Mouse (Mus musculus) lung, embryonic 14.5 days (tissue): Measurements from ENCODE around the gene Naa50. TPM values are rescaled to one million over a fixed set of nuclear protein-coding genes. Genes with fewer than 3 reads are reported as not detected.

Experiments
- ATAC-seq: fragments of 200-750 bp; cut with Nextera tagmentation; 2 replicates; pipeline ENCODE4 v1.8.0; 2017; ENCODE audit warnings: mild to moderate bottlenecking, moderate TSS enrichment, moderate library complexity; ENCODE audit not compliant: insufficient read depth
- DNase-seq: peaks from one replicate; pipeline ENCODE4 v3.0.0-alpha.2; 2015
- H3K27ac ChIP-seq: fragments of 300-500 bp; sonication (generic); 2 replicates; pipeline ENCODE4 v1.5.1; 2014; ENCODE audit warnings: low read depth, mild to moderate bottlenecking, moderate library complexity
- H3K27me3 ChIP-seq: fragments of 300-500 bp; sonication (generic); 2 replicates; pipeline ENCODE4 v1.6.1; 2014; ENCODE audit warnings: low read length, control low read depth; ENCODE audit not compliant: insufficient read depth
- H3K36me3 ChIP-seq: fragments of 300-500 bp; sonication (generic); 2 replicates; pipeline ENCODE4 v1.6.1; 2014; ENCODE audit warnings: control low read depth; ENCODE audit not compliant: insufficient read depth
- H3K4me1 ChIP-seq: fragments of 300-500 bp; sonication (generic); 2 replicates; pipeline ENCODE4 v1.6.1; 2014; ENCODE audit warnings: antibody characterized with exemption, control low read depth; ENCODE audit not compliant: insufficient read depth
- H3K4me2 ChIP-seq: fragments of 300-500 bp; sonication (generic); 2 replicates; pipeline ENCODE4 v1.6.1; 2014; ENCODE audit warnings: mild to moderate bottlenecking
- H3K4me3 ChIP-seq: fragments of 300-500 bp; sonication (generic); 2 replicates; pipeline ENCODE4 v1.5.1; 2014; ENCODE audit warnings: low read depth, low read length
- H3K9ac ChIP-seq: fragments of 300-500 bp; sonication (generic); 2 replicates; pipeline ENCODE4 v1.6.1; 2014
- H3K9me3 ChIP-seq: fragments of 300-500 bp; sonication (generic); 2 replicates; pipeline ENCODE4 v1.6.1; 2016; ENCODE audit warnings: low read depth, low read length, control low read depth
- CTCF ChIP-seq: IDR thresholded peaks from 2 replicates; pipeline ENCODE4 v1.5.1; 2016; ENCODE audit warnings: antibody characterized with exemption, low read depth
- WGBS: fragments of 180-500 bp; shearing (Covaris S2); extraction: QIAGEN DNeasy Blood & Tissue Kit; methylation state at CpG from one replicate; pipeline ENCODE4 v1.1.7; 2014; 5-methylcytosine and 5-hydroxymethylcytosine counted together
- polyA plus RNA-seq: library from polyadenylated mRNA; unstranded; fragments of >200 nt; fragmentation: Nextera tagmentation; extraction: Ambion mirVana; gene quantifications from 2 replicates; pipeline ENCODE4 v1.2.1, GENCODE M21; 2014

Gene Naa50
- polyA plus RNA-seq, 1 experiment from 2014 or later: 82.6 TPM

GRCm38 (mm10) chr16:44182597-44182996, 43.0 kb downstream of the Naa50 start:
- 95% methylated on average over 1 of the region's 1 CpGs for WGBS
- TF ChIP-seq CTCF: no peak
- Histone ChIP-seq H3K4me2 (no peak overlapping the region), H3K9me3 (no peaks in the 10 kb centered on the region), H3K4me3 (no peak overlapping the region), H3K36me3 (no peaks in the 10 kb centered on the region), H3K27me3 (no peaks in the 10 kb centered on the region), H3K4me1 (no peaks in the 10 kb centered on the region), H3K27ac (no peak overlapping the region), H3K9ac (no peak overlapping the region)
- ATAC-seq (no peak), DNase-seq (no peak)

DNA sequence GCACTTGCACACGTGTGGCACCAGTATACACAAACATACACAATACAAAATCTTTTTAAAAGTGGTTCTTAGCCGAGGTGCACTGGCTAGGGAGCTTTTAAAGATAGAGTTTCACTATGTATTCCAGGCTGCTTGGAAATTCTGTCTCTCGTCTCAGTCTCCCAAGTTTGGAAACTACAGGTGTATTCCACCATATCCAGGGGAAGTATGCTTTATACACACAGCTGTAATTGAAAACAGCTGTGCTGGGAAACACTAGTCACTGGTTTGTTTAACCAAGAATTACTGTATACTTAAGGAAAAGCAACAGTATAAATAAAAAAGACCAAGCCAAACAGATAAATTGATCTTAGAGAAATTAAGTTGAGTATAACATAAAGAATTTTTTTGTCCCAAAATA, 45.1 kb downstream of the Naa50 start:
- no peak overlapping the region for H3K4me3 ChIP-seq
- ATAC-seq (no peak), DNase-seq (no peak)
- no peaks in the 10 kb centered on the region for H3K27me3 ChIP-seq
- no peaks in the 10 kb centered on the region for H3K4me1 ChIP-seq
- H3K9me3 ChIP-seq: no peaks in the 10 kb centered on the region
- H3K9ac ChIP-seq: no peak overlapping the region
- no peak overlapping the region for H3K27ac ChIP-seq
- H3K4me2 ChIP-seq: no peak overlapping the region
- no peak for TF ChIP-seq CTCF
- 67% methylated on average over 3 of the region's 3 CpGs for WGBS
- H3K36me3 ChIP-seq: 0 out of 2 replicates have a peak, but pooled peaks cover 4% of the 10 kb centered on the region

GRCm38 (mm10) chr16:44187172-44187571, 47.5 kb downstream of the Naa50 start:
- Histone ChIP-seq H3K36me3 (0 out of 2 replicates have a peak, but pooled peaks cover 9% of the 10 kb centered on the region), H3K9ac (no peak overlapping the region), H3K27ac (no peak overlapping the region), H3K4me1 (no peaks in the 10 kb centered on the region), H3K4me2 (no peak overlapping the region), H3K4me3 (no peak overlapping the region), H3K9me3 (no peaks in the 10 kb centered on the region), H3K27me3 (no peaks in the 10 kb centered on the region)
- no peak for TF ChIP-seq CTCF
- ATAC-seq: no peak
- DNase-seq: no peak
- 82% methylated on average over 4 of the region's 4 CpGs for WGBS

- DNase-seq (no peak), ATAC-seq (no peak)
- no peak overlapping the region for H3K4me2 ChIP-seq
- H3K27ac ChIP-seq: no peak overlapping the region
- H3K27me3 ChIP-seq: no peaks in the 10 kb centered on the region
- no peaks in the 10 kb centered on the region for H3K9me3 ChIP-seq
- no peak overlapping the region for H3K9ac ChIP-seq
- TF ChIP-seq CTCF: no peak
- H3K4me1 ChIP-seq: no peaks in the 10 kb centered on the region
- H3K36me3 ChIP-seq: 0 out of 2 replicates have a peak, but pooled peaks cover 9% of the 10 kb centered on the region
- WGBS: 87% methylated on average over 3 of the region's 3 CpGs
- no peak overlapping the region for H3K4me3 ChIP-seq
These were observed 49.1 kb downstream of the Naa50 start for GRCm38 (mm10) chr16:44188766-44189165.

DNA sequence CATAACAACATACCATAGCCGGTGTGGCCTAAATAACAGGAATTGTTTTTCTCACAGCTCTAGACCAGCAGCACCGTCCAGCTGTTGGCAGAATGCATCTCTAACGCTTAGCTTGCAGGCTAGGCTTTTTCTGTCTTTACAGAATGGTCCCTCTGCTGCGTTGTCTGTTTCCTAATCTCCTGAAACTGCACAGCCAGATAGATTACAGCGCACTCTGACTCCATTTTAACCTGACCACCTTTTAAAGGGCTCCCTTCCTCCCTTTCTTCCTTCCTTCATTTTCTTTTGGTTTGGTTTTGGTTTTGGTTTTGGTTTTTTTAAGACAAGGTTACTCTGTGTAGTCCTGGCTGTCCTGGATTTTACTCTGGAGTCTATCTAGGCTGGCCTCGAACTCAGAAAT, 50.4 kb downstream of the Naa50 start:
- H3K4me3 ChIP-seq: no peak overlapping the region
- no peak overlapping the region for H3K4me2 ChIP-seq
- WGBS: 80% methylated on average over 6 of the region's 6 CpGs
- TF ChIP-seq CTCF: no peak
- no peak overlapping the region for H3K27ac ChIP-seq
- 0 out of 2 replicates have a peak, but pooled peaks cover 9% of the 10 kb centered on the region for H3K36me3 ChIP-seq
- DNase-seq (no peak), ATAC-seq (no peak)
- H3K9me3 ChIP-seq: no peaks in the 10 kb centered on the region
- H3K4me1 ChIP-seq: no peaks in the 10 kb centered on the region
- H3K27me3 ChIP-seq: no peaks in the 10 kb centered on the region
- H3K9ac ChIP-seq: no peak overlapping the region

DNA sequence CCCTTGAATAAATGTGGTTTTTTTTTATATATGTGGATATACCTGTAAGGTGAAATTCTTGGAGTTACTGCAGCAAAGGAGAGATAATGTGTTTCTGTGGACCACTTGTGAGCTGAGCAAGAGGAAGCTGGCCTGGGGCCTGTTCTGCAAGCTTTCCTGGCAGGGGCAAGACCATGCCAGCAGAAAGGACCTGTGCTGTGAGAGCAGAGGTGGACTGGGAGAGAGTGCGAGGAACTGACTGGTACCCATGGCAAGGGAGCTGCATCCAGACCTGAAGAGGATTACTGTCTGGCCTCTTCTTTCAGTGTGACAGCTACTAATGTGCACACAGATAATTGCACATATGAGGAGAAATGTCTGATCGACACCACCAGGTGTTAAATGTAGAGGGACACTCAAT, 51.3 kb downstream of the Naa50 start:
- no peak for TF ChIP-seq CTCF
- no peak overlapping the region for H3K4me3 ChIP-seq
- no peaks in the 10 kb centered on the region for H3K9me3 ChIP-seq
- 0 out of 2 replicates have a peak, but pooled peaks cover 9% of the 10 kb centered on the region for H3K36me3 ChIP-seq
- DNase-seq (no peak), ATAC-seq (no peak)
- H3K4me2 ChIP-seq: no peak overlapping the region
- H3K27me3 ChIP-seq: no peaks in the 10 kb centered on the region
- H3K4me1 ChIP-seq: no peaks in the 10 kb centered on the region
- H3K9ac ChIP-seq: no peak overlapping the region
- no peak overlapping the region for H3K27ac ChIP-seq
- WGBS: 71% methylated on average over 2 of the region's 2 CpGs

DNA sequence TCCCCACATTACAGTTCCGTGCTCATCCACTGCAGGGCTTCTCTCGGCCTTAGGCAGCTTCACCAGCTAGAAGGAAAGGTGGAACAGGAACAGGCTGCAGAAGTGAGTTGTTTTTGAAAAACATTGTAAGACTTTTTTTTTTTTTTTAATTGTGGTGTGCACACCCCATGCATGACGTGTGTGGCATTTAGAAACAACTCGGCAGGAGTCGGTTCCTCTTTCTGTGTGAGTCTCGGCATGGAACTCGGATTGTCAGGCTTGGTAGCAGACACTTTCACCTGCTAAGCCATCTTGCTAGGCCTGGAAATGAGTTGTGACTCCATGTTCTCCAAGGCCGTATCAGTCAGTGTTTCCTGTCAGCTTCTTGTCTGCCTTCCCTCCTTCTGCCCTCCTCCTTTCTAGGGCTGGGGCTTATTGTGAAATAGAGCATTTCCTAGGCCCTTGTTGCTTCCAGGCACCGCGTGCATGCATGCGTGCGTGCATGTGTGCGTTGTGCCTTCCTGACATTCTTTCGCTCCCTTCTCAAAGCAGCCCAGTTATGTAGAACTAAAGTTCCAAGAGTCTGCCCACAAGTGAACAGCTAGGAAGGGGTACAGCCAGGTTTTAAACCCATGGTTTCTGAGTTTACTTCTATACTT, 59.6 kb downstream of the Naa50 start:
- H3K27ac ChIP-seq: no peak overlapping the region
- H3K4me2 ChIP-seq: no peak overlapping the region
- H3K4me1 ChIP-seq: no peaks in the 10 kb centered on the region
- WGBS: 86% methylated on average over 14 of the region's 14 CpGs
- peaks cover 25% of the 10 kb centered on the region for H3K36me3 ChIP-seq
- H3K27me3 ChIP-seq: no peaks in the 10 kb centered on the region
- no peak overlapping the region for H3K4me3 ChIP-seq
- no peak for DNase-seq
- H3K9ac ChIP-seq: no peak overlapping the region
- TF ChIP-seq CTCF: no peak
- no peaks in the 10 kb centered on the region for H3K9me3 ChIP-seq
- no peak for ATAC-seq
